Mouse (Mus musculus): ENCODE results near the gene Hes2.

Hes2 gene

DNA sequence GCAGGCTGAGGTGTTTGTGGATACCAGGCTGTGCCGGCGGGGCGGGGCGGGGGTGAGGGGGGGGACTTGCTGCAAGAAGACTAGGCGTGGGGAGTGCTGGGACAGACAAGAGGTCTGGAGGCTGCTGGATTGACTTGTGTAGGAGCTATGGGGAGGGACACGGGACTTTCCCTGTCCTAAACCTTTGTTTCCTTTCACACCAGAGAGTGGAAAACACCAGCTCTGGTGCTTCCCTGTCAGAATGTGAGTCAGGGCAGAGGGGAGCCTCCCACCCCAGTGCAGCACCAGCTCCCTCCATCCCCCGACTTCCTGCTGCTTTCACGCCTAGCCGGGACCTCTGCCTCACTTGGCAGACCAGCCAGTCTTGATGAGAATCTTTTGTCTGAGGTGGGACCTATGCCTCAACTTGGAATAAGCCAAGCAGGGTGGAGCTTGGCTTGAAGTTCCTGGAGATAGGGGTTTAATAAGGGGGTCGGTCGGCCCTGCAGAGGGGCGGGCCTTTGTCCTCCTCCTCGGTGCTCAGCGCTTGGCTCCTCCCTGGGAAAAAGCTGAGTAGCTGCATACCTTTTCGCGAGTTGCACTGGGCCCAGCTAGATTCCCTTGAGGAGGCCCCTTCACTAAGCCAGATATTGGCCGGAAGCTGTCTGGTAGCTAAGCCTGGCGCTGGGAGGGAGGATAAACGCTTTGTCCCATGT lies 27.0 kb downstream of the Hes2 start:
- peak; percentile 48 for DNase-seq (ENCODE audit: low read depth, low spot score)

DNA sequence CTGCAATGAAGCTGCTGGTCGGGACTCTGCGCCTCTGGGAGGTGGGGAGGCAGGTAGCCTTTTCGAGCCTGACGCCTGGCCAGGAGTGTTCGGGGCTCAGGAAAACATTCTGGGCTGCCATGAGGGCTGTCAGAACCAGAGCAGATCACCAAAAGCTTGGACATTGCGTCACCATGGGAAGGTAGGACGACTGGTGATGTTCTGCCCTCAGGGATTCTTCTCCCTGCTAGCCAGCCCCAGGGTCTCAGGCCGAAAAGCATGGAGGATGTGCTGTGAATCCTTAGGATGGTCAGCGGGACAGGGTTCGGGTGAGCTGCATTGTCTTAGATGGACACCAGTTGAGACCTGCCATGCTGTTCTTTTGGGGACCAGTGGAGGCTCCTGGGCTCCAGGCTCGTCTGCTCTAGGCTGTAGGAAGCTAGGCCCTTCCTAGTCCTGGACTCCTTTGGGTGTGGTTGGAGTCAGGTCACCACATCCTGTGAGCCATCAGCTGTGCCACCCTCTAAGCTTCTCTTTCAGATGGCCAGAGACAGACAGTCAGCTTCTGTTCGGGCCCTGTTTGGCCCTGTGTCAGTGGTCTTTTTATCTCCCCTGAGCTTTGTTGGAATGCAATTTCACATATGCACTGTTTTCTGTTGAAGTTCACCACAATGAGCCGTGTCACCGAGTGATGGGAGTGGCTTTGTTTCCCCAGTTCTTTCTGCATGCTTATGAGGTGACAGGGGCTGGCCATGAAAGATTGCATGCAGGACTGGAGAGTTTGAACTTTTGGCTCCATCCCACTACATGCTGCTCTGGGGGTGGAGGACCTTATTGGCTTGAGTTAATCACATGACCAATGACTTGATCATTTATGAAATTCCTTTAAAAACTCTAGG lies 27.8 kb downstream of the Hes2 start:
- no peak for DNase-seq (ENCODE audit: low read depth, low spot score)

DNA sequence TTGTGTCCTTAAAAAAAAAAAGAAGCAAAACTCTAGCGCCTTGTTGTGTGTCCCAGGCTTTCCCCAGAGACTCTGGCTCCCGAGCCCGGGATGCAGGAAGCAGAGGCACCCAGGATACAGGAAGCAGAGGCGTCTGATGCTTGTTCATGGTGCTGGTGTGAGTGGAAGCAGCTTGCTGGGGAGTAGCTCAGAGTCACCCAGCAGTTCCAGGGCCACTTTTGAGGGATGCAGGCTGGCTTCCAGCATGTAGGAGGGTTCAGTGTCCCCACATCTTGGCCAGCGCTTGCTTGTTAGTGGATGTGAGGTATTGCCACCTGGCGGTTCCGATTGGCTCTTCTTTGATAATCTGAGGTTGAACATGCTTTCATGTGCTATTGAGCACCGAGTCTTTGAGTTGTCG lies 28.5 kb downstream of the Hes2 start:
- no peak for DNase-seq (ENCODE audit: low read depth, low spot score)

DNA sequence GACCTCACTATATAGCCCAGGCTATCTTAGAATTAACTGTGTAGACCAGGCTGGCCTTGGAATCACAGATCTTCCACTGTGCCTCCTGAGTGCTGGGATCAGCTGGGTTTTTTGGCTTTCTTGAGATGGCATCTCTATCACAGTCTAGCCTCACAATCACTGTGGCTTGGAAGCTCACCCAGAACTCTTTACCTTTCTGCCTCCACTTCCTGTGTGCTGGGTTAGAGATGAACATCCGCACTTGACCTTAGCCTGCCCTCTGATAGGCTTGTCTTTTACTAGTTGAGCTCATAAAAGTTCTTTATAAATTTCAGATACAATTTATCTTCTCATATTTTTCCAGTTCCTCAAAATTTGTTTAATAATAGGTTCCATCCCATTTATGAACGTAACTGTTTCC lies 30.0 kb downstream of the Hes2 start:
- DNase-seq (ENCODE audit: low read depth, low spot score), result no peak

DNA sequence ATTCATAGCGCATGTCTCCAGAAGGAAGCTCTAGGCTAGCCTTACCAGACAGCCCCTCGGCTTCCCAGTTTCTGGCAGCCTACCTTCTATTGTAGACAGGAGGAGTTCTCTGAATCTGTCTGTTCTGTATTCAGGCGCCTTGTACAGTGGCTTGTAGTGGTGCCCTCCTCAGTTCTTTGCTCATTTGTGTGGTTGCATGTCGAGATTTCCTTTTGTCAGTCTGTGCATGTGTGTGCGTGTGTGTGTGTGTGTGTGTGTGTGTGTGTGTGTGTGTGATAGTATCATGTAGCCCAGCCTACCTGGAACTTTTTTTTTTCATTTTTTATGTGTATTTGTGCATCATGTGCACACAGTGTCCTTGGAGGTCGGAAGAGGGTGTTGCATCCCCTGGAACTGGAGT lies 30.4 kb downstream of the Hes2 start:
- no peak for DNase-seq (ENCODE audit: low read depth, low spot score)

DNA sequence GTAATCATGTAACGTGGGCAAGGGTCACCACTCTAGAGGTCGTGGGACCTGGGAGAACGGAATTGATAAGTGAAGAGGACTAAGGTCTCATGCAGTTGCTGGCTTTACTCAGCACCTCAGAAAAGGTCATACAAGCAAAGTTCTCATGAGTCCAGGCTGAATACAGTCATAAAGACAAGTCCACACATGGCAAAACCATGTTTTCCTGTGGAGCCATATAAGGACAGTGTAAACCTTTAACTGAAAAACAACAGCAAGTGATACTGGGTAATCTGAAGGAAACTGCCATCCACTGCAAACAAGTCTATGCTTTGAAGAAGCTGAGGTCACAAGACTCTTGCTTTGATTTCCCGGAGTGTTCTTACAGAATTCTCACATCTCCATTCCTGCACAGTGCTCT lies 31.0 kb downstream of the Hes2 start:
- no peak for DNase-seq (ENCODE audit: low read depth, low spot score)

DNA sequence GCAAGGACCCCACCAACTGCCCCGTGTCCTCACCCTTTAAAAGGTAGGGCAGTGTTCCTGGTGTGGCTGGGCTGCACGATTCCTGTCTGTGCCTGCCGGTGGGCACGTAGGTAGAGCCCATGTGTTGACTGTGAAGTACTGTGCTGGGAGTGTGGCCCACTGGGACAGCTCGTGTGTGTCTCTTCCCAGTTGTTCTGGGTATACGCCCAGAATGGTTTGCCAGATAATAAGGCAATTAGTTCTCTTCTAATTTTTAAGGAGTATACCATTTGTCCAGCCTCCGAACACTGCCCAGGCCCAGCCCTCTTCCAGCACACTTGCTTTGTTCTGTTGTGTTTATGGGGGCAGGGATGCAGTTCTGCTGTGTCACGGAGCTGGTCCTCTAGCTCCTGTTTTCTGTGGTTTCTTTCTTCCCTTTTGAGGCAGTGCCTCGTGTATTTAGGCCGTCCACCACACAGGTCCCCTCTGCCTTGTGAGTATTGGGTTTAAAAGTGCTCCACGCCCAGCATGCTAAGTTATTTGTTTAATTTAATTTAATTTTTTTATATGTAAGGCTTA lies 31.5 kb downstream of the Hes2 start:
- DNase-seq (ENCODE audit: low read depth, low spot score), result no peak

DNA sequence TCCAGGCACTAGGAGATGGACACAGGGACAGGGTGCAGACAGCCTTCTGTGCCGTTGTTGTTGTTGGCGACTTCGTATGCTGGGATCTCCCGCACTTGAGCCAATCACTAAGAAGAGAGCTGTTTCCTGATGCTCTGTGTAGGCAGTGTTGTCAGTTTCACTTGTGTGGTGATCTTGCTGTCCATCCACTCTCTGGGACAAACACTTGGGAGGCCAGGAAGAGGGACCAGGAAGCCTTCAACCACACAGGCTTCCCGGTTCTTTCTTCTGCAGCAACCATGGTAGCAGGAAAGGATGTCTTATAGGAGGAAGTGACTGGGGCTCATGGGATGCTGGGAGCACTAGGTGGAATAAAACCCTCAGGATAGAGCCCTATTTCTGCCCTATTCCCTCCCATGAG lies 32.0 kb downstream of the Hes2 start:
- no peak for DNase-seq (ENCODE audit: low read depth, low spot score)

DNA sequence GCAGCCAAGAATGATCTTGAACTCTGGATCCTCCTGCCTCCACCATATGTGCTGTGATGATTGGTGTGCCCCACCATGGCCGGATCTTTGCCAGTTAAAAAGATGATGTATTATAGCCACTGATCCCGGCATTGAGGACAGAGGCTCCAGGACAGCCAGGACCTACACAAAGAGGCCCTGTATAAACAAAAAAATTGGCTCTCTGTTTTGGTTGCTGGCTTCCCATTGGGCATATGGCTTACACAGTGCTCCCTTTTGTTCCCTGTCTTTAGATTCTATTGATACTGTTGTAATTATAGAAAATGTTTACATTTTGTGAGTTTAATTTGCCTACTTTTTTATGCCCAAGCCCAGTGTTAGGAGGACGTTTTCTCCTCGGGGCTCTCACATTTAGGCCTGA lies 33.9 kb downstream of the Hes2 start:
- no peak for DNase-seq (ENCODE audit: low read depth, low spot score)

DNA sequence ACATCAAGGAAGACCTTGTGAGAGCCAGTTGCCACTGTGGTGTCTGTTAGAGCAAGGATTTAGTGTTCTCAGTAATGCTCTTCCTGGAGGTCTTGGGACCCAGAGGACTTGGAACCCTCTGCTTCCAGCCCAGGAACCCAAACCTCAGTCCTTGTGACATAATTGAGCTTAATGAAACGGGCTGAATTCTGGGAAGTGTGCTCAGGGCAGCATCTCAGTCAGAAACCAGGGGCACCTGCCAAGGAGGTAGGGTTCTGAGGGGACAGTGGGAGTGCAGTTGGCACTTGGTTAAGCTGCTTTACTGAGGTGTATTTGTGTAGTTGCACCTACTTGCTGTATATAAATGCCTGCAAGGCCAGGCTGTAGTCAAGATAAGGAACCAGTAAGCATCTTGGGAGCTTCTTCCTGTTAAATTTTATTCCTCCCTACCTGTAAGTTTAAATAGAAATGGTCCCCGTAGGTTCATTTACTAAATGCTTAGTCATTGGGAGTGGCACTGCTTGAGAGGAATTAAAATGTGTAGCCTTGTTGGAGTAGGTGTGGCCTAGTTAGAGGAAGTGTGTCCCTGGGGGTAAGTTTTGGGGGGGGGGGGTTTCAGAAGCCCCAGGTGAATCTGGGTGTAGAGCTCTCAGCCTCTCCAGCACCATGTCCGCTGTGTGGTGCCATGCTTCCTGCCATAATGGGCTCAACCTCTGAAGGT lies 36.0 kb downstream of the Hes2 start:
- DNase-seq (ENCODE audit: low read depth, low spot score), result no peak

DNA sequence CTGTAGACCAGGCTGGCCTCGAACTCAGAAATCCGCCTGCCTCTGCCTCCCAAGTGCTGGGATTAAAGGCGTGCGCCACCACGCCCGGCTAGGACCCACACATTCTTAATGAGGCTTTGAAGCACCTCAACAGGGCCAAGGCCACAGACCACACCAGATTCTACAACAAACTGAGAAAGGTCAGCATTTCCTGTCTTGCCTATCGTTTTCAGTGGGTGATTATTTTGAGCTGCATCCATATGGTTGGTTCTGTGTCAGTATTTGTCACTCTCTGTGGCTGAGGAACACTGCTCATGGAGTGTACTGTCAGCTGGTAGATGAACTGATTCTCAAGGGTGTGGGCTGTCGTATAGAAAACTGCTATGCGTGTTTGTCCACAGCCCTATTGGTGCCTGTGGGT lies 37.6 kb downstream of the Hes2 start:
- DNase-seq (ENCODE audit: low read depth, low spot score), result no peak

DNA sequence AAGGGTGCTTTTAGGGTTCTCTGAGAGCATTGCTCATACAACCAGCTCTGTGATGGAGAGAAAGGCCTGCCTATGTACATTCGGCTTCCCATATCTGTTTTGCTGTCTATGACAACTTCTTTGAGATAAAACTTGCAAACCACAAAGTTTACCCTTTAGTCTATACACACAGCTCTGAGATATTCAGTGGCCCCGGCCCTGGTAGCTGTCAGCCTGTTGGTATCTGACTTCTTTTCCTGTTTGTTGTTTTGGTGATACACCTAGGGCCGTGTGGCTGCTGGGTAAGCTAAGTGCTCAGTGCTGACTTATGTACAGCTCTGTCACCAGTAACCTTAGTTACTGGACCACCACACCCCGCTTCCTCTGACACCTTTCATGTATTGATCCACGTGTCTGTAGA lies 38.9 kb downstream of the Hes2 start:
- no peak for DNase-seq (ENCODE audit: low read depth, low spot score)

DNA sequence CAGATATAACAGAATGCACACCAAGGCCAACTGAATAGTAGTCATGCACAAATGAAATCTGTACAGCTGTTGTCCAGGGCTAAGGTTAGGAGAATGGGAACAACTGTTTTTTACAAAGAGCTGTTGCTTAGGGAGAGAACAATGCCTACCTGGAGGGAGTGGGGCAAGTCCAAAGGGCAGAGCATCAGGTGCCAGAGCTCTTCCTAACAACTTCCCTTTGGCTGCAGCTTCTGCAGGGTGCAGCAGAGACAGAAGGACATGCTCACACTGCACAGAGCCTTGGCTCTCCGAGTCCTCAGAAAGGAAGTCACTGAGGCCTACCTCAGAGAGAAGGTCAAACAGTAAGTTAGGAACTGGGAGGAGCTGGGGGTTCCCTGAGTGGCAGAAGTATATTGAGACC lies 41.0 kb downstream of the Hes2 start:
- DNase-seq (ENCODE audit: low read depth, low spot score), result no peak

DNA sequence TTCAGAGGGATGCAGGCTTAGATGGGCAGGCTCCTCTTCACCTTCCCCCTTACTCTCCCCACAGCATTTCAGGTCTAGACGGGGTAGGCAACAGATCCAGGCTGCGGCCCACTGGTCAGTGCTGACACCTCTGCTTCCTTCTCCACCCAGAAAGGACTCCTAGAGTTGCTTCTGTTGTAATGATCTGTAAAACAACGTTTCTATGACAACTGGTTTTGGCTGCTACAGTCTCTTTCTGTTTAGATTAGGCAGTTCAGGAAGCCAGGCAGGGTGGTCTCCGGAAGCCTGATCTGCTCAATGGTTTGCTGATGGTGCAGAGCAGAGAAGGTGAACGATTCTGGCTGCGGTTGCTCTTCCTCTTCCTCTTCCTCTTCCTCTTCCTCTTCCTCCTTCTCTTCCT lies 42.8 kb downstream of the Hes2 start:
- DNase-seq (ENCODE audit: low read depth, low spot score), result no peak

DNA sequence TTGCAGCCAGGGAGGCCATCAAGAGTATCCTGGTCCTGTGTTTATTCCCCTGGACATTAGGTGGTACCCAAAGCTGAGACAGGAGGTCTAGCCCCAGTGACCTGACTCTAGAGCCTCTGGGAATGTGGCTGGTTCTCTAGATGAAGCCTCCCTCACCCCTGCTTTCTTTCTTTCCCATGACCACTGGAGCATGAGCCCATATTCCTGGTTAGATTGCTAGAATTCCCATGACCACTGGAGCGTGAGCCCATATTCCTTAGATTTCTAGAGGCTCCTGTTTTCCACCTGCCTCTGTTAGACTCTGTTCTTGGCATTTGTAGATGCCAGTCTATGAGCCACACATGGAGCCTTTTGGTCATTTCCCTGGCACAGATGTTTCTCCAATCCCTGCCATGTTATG lies 43.8 kb downstream of the Hes2 start:
- DNase-seq (ENCODE audit: low read depth, low spot score), result no peak

DNA sequence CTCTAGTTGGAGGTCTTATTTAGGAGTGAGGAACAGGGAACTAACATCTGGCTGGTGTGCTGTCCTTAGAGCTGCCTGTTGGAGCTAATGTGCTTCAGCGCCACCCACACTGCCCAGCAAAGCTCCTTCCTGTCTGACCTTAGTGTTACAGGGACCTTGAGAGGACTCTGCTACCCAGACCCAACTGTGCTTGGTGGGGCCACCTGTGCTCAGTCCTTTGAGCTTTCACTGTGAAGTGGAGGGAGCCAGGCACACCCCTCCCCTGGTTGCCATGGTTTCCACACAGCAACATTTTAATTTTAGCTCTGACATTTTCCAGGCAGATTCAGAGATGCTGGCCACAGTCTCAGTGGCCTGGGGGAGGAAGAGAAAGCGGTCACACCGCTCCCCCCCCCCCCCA lies 44.2 kb downstream of the Hes2 start:
- DNase-seq (ENCODE audit: low read depth, low spot score), result no peak

DNA sequence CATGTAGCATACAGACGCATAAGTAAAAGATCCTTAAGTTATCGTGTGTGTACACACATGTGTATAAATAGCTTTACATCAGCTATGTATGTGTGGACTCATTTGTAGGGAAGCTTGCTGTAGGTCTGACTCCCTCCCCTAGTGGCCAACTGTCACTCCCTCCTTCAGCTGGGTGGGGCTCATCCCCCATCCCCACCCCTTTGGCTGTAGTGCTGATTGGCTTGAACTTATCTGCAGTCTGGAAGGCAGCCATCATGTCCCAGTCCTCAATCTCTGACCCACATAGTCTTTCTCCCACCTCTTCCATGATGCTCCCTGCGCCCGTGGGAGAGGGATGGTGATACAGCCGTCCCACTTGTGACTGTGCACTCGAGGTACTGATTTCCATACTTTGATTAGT lies 46.0 kb downstream of the Hes2 start:
- no peak for DNase-seq (ENCODE audit: low read depth, low spot score)

DNA sequence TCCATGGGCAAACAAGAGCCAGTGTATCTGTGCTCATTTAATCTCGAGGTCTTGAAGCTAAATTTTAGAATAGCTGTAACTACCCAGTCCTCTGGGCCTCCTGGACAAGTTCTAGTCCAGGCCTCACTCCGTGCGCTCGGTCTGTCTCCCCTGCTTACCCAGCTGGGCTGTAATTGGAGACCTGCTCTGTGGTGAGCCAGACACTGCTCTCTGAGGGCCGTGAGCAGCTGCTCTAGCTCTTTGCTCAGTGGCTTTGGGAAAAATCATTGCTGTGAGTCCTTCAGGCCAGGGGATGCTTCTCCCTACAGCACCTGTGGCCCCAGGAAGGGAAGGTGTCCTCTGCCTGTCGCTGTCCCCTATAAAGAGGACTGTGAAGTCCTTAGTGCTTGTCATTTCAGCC lies 47.5 kb downstream of the Hes2 start:
- DNase-seq (ENCODE audit: low read depth, low spot score), result no peak

DNA sequence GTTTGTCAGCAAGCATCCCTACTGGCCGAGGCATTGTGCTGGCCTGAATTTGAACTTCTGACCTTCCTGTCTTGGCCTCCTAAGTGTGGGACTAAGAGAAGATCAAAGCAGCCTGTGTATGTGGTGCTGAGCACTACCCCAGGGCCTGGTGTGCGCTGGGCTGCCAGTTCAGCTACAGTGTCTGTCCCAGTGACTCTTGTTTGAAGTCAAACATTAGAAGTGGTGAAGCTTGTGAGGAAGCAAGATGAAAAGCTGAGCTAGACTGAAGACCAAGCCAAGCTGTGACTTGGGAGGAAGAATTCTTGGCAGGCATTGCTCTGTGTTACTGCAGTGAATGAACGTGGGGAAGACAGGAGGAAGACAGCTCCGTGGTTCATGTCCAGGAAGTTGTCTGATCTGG lies 51.0 kb downstream of the Hes2 start:
- DNase-seq (ENCODE audit: low read depth, low spot score), result no peak
